Mouse (Mus musculus) right cerebral cortex, postnatal 36 days (tissue): ENCODE measurements around the gene Pkd2l1.
A peak's percentile ranks its signal among the peaks of the same experiment; 100 is the strongest.
"Not testable (repeated sequence)": the region's sequence is repeated elsewhere in the genome, so short reads cannot be mapped to it uniquely, and the experiment has no call there.

Source experiments
- DNase-seq, 2 experiments: peaks; one replicate each; pipeline ENCODE4 v3.0.0; 2022; ENCODE audit warnings: low spot score in 2 of 2, mixed read lengths in 1 of 2

Pkd2l1 gene

GRCm38 (mm10) chr19:44157005-44157404, 35.2 kb downstream of the Pkd2l1 start:
- no peak for DNase-seq

GRCm38 (mm10) chr19:44153781-44154180, 38.5 kb downstream of the Pkd2l1 start:
- DNase-seq: no peak

GRCm38 (mm10) chr19:44148991-44149390, 43.3 kb downstream of the Pkd2l1 start:
- DNase-seq: no peak

- no peak for DNase-seq
Measured at GRCm38 (mm10) chr19:44148345-44148744, 43.9 kb downstream of the Pkd2l1 start.

- DNase-seq: no peak
Measured at GRCm38 (mm10) chr19:44146951-44147350, 45.3 kb downstream of the Pkd2l1 start.

- DNase-seq: no peak
Measured at GRCm38 (mm10) chr19:44146568-44146879, 45.7 kb downstream of the Pkd2l1 start.

- peak; percentile 84 to 85 for DNase-seq
Measured at GRCm38 (mm10) chr19:44145702-44146567, 46.3 kb downstream of the Pkd2l1 start, which contains the start of gene Bloc1s2. TSS of gene Bloc1s2 (minus strand) at chr19:44146446.

GRCm38 (mm10) chr19:44144366-44144765, 47.9 kb downstream of the Pkd2l1 start:
- DNase-seq: no peak

- DNase-seq: no peak
Measured at GRCm38 (mm10) chr19:44135960-44136485, 56.2 kb downstream of the Pkd2l1 start.

- peak; percentile 77 to 84 for DNase-seq
Measured at GRCm38 (mm10) chr19:44135072-44135959, 56.9 kb downstream of the Pkd2l1 start, which contains the start of gene Cwf19l1. TSS of gene Cwf19l1 (minus strand) at chr19:44135876.

GRCm38 (mm10) chr19:44132917-44133316, 59.3 kb downstream of the Pkd2l1 start:
- DNase-seq: no peak

GRCm38 (mm10) chr19:44128560-44128959, 63.7 kb downstream of the Pkd2l1 start:
- no peak for DNase-seq

- DNase-seq: no peak
Measured at GRCm38 (mm10) chr19:44127729-44128497, 64.3 kb downstream of the Pkd2l1 start.

GRCm38 (mm10) chr19:44121137-44121536, 71.1 kb downstream of the Pkd2l1 start:
- DNase-seq: no peak

- not testable (repeated sequence) for DNase-seq
Measured at GRCm38 (mm10) chr19:44120686-44121085, 71.6 kb downstream of the Pkd2l1 start.

- no peak for DNase-seq
Measured at GRCm38 (mm10) chr19:44117793-44118192, 74.4 kb downstream of the Pkd2l1 start.

- DNase-seq: no peak
Measured at GRCm38 (mm10) chr19:44111706-44112105, 80.5 kb downstream of the Pkd2l1 start.

- no peak for DNase-seq
Measured at GRCm38 (mm10) chr19:44110356-44110755, 81.9 kb downstream of the Pkd2l1 start.

- DNase-seq: no peak
Measured at GRCm38 (mm10) chr19:44108996-44109395, 83.2 kb downstream of the Pkd2l1 start.

- no peak for DNase-seq
Measured at GRCm38 (mm10) chr19:44107661-44108521, 84.4 kb downstream of the Pkd2l1 start.
